Mouse (Mus musculus) bone marrow, adult 2 months (tissue): Measurements from ENCODE around the gene Wdr34.

Source experiments
- CTCF ChIP-seq: fragments of 200-500 bp; IDR thresholded peaks from 2 replicates; pipeline ENCODE4 v1.5.1; 2011; ENCODE audit warnings: low read length, control low read depth; ENCODE audit not compliant: control insufficient read depth, insufficient read depth
- POLR2A ChIP-seq: fragments of 200-500 bp; IDR thresholded peaks from 2 replicates; pipeline ENCODE4 v1.6.1; 2011; ENCODE audit warnings: low read depth, mild to moderate bottlenecking, control low read depth, low read length, borderline replicate concordance; ENCODE audit not compliant: control insufficient read depth

- TF ChIP-seq POLR2A = no peak
- peak; percentile 92 for TF ChIP-seq CTCF
Measured at GRCm38 (mm10) chr2:30042445-30042844, 6.2 kb downstream of the Wdr34 start.
